Mouse (Mus musculus): ENCODE data around the gene Dgcr8. TPM values are rescaled to one million over a fixed set of nuclear protein-coding genes. Genes with fewer than 3 reads are reported as not detected.
A peak's percentile ranks its signal among the peaks of the same experiment; 100 is the strongest.

Gene Dgcr8
- polyA plus RNA-seq, 1 experiment, result 76.2 TPM

DNA sequence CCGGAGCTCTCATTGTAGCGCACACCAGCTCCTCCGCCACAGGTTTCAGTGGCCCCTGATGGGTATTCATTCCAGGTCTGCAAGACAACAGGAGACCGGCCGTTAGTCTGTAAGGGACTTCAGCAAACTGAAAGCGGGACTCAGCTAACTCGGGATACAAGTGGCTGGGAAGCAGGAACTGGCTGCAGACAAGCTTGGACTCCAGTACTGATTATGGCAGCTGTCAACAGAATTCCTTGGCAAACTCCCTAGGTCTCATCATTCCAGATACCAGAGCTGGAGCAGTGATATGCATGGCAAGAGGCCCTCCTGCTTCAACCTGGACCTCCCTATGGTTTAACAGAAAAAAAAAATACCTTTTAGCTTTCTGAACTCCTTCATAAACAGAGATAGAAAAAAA lies 74.2 kb downstream of the Dgcr8 start:
- TF ChIP-seq CTCF (IDR thresholded peaks at IDR 0.05; ENCODE audit: borderline replicate concordance, extremely low read depth, insufficient read depth, insufficient read length), result no peak
- TF ChIP-seq POLR2A (IDR thresholded peaks at IDR 0.05; ENCODE audit: borderline replicate concordance, extremely low read depth, insufficient read depth, insufficient read length, poor library complexity, severe bottlenecking), result no peak
- DNase-seq (ENCODE audit: low read depth), result peak; percentile 46

DNA sequence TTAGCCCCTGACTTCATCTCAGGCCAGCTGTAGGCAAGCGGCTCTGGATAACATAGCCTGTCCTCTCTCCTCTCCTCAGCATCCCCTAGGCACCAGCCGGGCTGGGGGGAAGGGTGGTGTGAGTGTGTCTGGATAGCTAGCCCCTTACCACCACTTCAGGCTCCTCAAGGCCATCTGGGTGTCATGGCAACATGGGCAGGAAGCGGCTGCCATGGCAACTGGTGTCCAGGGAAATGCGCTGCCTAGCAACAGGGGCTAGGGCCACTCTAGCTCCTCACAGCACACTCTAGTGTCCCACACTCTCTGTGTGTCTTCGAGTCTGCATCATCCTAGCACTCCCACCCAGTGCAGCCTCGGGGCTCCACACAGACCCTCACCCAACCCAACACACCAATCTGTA lies 75.4 kb downstream of the Dgcr8 start:
- no peak for TF ChIP-seq POLR2A (IDR thresholded peaks at IDR 0.05; ENCODE audit: borderline replicate concordance, extremely low read depth, insufficient read depth, insufficient read length, poor library complexity, severe bottlenecking)
- DNase-seq (ENCODE audit: low read depth), result peak; percentile 97

DNA sequence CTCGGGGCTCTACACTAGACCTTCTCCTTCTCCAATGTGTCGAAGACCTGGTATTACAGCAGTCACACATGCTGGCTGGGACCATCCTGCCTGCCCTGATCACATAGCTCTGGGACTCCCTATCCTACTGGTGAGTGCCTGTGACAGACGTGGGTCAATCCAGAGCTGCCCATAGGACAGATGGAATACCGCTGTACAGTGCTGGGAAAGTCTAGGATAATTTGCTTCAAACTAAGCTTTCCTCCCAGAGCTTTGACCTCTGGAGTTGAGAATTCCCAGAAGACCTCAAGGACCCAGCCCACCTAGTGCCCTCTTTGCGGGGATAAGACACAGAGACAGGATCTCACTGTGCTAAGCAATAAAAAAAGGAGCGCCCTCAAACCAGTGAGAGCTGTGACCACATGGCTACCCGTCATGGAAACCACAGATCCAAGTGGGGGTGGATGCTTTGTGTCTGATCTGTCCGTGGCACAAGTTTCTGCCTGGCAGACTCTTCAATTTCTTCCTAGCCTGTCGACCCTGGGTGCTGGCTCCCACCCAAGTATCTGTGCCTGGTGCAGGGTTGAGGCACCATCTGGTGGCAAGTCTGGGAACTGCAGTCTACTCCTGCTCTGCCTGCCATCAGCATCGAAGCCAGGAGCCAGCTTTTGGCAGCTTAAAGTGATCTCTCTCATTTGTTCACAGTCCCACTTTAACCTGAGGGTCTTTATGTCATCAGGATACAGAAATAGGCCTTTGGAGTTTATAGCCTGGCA lies 77.5 kb downstream of the Dgcr8 start:
- TF ChIP-seq POLR2A (IDR thresholded peaks at IDR 0.05; ENCODE audit: borderline replicate concordance, extremely low read depth, insufficient read depth, insufficient read length, poor library complexity, severe bottlenecking), result no peak
- TF ChIP-seq CTCF (IDR thresholded peaks at IDR 0.05; ENCODE audit: borderline replicate concordance, extremely low read depth, insufficient read depth, insufficient read length), result peak; percentile 99

DNA sequence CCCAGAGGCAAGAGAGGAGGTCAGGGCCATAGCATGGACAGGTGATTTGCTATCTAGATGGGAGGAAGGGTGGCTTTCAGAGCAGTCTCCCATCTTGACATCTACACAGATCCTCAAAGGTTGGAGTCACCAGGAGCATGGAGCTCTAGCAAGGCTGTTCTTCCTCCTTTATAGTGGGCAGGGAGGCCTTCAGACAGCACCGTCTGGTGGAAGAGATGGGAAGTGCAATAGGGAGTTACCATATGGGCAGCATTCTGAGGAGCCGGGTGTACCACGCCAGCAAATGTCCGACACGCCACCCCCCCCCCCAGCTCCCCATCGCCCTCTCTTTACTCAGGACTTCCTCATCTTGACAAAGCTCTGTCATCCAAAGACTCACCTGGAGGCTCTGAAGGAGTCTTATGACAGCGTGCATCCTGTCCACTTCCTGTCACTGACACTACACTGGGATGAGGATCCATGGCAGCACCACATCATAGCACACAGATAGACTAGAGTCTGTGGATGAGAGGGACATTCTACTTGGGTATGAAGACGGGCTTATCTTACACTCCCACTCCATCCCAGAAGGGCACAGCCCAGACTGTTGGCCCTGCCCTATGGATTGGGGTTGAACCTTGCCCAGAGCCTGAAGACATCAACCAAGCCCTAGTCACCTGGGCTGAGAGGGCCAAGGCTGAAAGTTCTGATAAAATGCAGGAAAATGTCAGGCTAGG lies 78.2 kb downstream of the Dgcr8 start:
- peak; percentile 68 for DNase-seq (ENCODE audit: low read depth)
- no peak for TF ChIP-seq POLR2A (IDR thresholded peaks at IDR 0.05; ENCODE audit: borderline replicate concordance, extremely low read depth, insufficient read depth, insufficient read length, poor library complexity, severe bottlenecking)
- peak; percentile 88 for TF ChIP-seq CTCF (IDR thresholded peaks at IDR 0.05; ENCODE audit: borderline replicate concordance, extremely low read depth, insufficient read depth, insufficient read length)

More for the DNA sequence above, 77.5 kb downstream of the Dgcr8 start:
- DNase-seq (ENCODE audit: low read depth), result peak; percentile 94

Other genes with a start within 250 kb of the Dgcr8 start
- 110 and 137 TPM in 2 replicates for gene Dgcr6, start 236.4 kb downstream of the Dgcr8 start, polyA plus RNA-seq (2012; rRNA removed)
- gene Prodh, start 199.0 kb downstream of the Dgcr8 start, polyA plus RNA-seq (2012; rRNA removed), result 6.5 and 8.0 TPM in 2 replicates
- gene Rtn4r, start 161.6 kb downstream of the Dgcr8 start, polyA plus RNA-seq (2012; rRNA removed), result 50.3 and 52.5 TPM in 2 replicates
- not detected in 2 replicates for gene Ccdc188, start 71.4 kb downstream of the Dgcr8 start, polyA plus RNA-seq (2012; rRNA removed)
- gene Zdhhc8, start 54.1 kb downstream of the Dgcr8 start, polyA plus RNA-seq (2012; rRNA removed), result 60.4 and 69.0 TPM in 2 replicates
- gene Trmt2a, start 40.6 kb downstream of the Dgcr8 start, polyA plus RNA-seq (2012; rRNA removed), result 83.5 and 111 TPM in 2 replicates
- 177 and 190 TPM in 2 replicates for gene Ranbp1, start 40.5 kb downstream of the Dgcr8 start, polyA plus RNA-seq (2012; rRNA removed)
- 0.14 TPM in 1 of 2 replicates, not detected in the other for gene Gm49776, start 30.9 kb downstream of the Dgcr8 start, polyA plus RNA-seq (2012; rRNA removed)
- 69.4 and 78.6 TPM in 2 replicates for gene Tango2, start 58.9 kb upstream of the Dgcr8 start, polyA plus RNA-seq (2012; rRNA removed)
- gene Arvcf, start 58.9 kb upstream of the Dgcr8 start, polyA plus RNA-seq (2012; rRNA removed), result 169 and 189 TPM in 2 replicates
- gene Txnrd2, start 137.1 kb upstream of the Dgcr8 start, polyA plus RNA-seq (2012; rRNA removed), result 18.5 and 19.5 TPM in 2 replicates
- 72.8 and 73.8 TPM in 2 replicates for gene Comt, start 137.6 kb upstream of the Dgcr8 start, polyA plus RNA-seq (2012; rRNA removed)
- gene Gnb1l, start 209.5 kb upstream of the Dgcr8 start, polyA plus RNA-seq (2012; rRNA removed), result 12.4 and 15.4 TPM in 2 replicates
- gene Rtl10, start 209.7 kb upstream of the Dgcr8 start, polyA plus RNA-seq (2012; rRNA removed), result 13.1 and 14.5 TPM in 2 replicates

Data from brain, embryonic 14.5 days (tissue).